Mouse (Mus musculus): ENCODE results near the gene Cers5. TPM values are rescaled to one million over a fixed set of nuclear protein-coding genes. Genes with fewer than 3 reads are reported as not detected.

The Cers5 gene
- polyA plus RNA-seq, 1 experiment = 101 TPM

DNA sequence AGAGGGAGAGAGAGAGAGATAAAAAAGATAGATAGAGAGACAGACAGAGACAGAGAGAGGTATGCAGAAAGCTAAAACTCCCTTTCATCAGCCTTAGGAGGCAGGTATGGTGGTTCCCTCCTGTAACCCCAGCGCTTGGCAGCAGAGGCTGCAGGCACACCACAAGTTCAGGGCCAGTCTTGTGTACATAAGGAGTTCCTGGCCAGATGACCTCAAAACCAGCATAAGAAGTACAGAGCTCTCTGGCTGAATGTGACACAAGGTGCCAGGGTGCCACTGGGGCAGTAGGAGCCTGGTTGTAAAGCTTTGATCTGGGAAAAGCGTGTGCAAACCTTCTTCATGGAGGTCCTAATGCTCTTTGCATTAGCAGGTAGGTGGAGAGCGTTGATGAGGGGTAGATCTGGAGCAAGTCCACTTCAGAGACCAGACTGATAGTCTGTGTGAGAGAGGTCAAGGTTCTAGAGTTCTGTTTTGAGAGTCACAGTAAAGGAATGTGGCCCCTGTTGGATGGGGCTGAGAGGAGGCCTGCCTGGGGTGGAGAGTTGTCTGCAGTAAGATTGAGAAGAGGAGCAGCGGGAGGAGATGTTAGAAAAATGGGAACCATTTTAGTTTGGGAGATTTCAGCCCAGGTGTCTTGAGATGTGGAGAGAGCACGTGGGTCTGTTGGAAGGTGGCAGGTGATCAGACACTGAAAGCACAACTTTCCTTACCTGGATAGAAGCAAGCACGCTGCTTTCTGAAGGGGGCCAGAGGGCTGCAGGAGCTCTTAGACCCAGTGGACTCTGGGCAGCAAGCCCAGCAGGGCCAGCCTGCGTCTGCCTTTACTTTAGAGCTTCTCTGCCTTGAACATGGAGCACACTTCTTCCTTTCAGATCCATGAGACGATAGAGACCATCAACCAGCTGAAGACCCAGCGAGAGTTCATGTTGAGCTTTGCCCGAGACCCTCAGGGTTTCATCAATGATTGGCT, 62.2 kb downstream of the Cers5 start:
- peaks cover 97% of the 10 kb centered on the region for H3K36me3 ChIP-seq (ENCODE audit: control insufficient read depth, insufficient read depth)
- no peaks in the 10 kb centered on the region for H3K79me3 ChIP-seq (ENCODE audit: low read depth)
- H3ac ChIP-seq (ENCODE audit: control insufficient read depth, insufficient read length, low read depth) = no peak overlapping the region
- H3K27me3 ChIP-seq (ENCODE audit: control insufficient read depth, insufficient read depth, insufficient read length) = no peaks in the 10 kb centered on the region
- TF ChIP-seq CEBPB (IDR thresholded peaks at IDR 0.05; ENCODE audit: low read depth) = no peak
- no peak for TF ChIP-seq FOSL1 (IDR thresholded peaks at IDR 0.05; ENCODE audit: insufficient read depth, low read length, poor library complexity, severe bottlenecking)
- TF ChIP-seq USF1 (IDR thresholded peaks at IDR 0.05; ENCODE audit: low read depth) = no peak
- no peak for TF ChIP-seq MAX (IDR thresholded peaks at IDR 0.05)
- TF ChIP-seq CTCF (IDR thresholded peaks at IDR 0.05; ENCODE audit: control insufficient read depth, insufficient read depth, insufficient read length) = no peak
- TF ChIP-seq MYOG (IDR thresholded peaks at IDR 0.05; ENCODE audit: control insufficient read depth, extremely low read depth, insufficient read length) = no peak
- no peak for TF ChIP-seq MYOD1 (IDR thresholded peaks at IDR 0.05; ENCODE audit: control insufficient read depth, insufficient read length, low read depth)
- H3K4me3 ChIP-seq (ENCODE audit: insufficient read depth, poor library complexity, severe bottlenecking) = no peak overlapping the region
- H3K79me2 ChIP-seq (ENCODE audit: control insufficient read depth, insufficient read depth) = no peaks in the 10 kb centered on the region

DNA sequence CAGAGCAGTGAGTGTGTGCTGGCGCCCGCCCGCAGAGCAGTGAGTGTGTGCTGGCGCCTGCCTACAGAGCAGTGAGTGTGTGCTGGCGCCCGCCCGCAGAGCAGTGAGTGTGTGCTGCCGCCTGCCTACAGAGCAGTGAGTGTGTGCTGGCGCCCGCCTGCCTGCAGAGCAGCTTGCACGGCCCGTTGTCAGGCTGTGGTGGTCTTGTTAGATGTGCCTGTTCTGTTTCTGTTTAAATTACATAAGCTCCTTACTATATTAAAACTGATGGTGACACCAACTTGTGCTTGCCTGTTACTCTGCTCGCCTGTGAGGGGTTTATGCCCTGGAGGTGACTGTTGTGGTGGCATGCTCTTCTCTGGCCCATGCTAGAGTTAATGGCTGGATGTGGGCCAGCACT, 64.5 kb downstream of the Cers5 start:
- no peak for TF ChIP-seq USF1 (IDR thresholded peaks at IDR 0.05; ENCODE audit: low read depth)
- no peak for TF ChIP-seq MAX (IDR thresholded peaks at IDR 0.05)
- no peak for TF ChIP-seq FOSL1 (IDR thresholded peaks at IDR 0.05; ENCODE audit: insufficient read depth, low read length, poor library complexity, severe bottlenecking)
- no peak for TF ChIP-seq MYOG (IDR thresholded peaks at IDR 0.05; ENCODE audit: control insufficient read depth, extremely low read depth, insufficient read length)
- no peak for TF ChIP-seq CEBPB (IDR thresholded peaks at IDR 0.05; ENCODE audit: low read depth)
- TF ChIP-seq CTCF (IDR thresholded peaks at IDR 0.05; ENCODE audit: control insufficient read depth, insufficient read depth, insufficient read length) = no peak
- no peak for TF ChIP-seq MYOD1 (IDR thresholded peaks at IDR 0.05; ENCODE audit: control insufficient read depth, insufficient read length, low read depth)
- H3K79me3 ChIP-seq (ENCODE audit: low read depth) = peaks cover 5% of the 10 kb centered on the region
- H3ac ChIP-seq (ENCODE audit: control insufficient read depth, insufficient read length, low read depth) = no peak overlapping the region
- H3K4me3 ChIP-seq (ENCODE audit: insufficient read depth, poor library complexity, severe bottlenecking) = no peak overlapping the region
- peaks cover 95% of the 10 kb centered on the region for H3K36me3 ChIP-seq (ENCODE audit: control insufficient read depth, insufficient read depth)
- H3K79me2 ChIP-seq (ENCODE audit: control insufficient read depth, insufficient read depth) = peaks cover 13% of the 10 kb centered on the region
- no peaks in the 10 kb centered on the region for H3K27me3 ChIP-seq (ENCODE audit: control insufficient read depth, insufficient read depth, insufficient read length)

DNA sequence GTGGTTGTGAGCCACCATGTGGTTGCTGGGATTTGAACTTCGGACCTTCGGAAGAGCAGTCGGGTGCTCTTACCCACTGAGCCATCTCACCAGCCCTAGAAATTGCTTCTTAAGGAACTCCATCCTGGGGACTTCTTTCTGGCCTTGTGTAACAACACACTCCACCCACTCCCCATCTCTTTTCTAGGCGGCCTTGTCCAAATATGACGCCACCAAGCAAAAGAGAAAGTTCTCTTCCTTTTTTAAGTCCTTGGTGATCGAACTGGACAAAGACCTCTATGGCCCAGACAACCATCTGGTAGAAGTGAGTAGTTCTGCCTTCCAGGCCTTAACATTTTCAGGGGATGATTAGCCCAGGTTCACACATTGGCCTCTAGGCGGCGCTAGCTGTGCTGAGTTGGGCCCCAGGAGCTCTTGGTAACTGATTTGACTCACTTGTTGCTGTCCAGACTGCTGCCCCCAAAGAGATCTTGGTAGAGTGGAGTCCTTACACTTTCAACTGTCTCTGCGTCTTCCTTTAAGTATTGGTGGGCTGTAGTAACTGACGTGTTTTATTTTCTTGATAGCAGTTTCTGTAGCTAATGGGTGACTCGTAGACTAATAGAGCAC, 67.1 kb downstream of the Cers5 start, which contains the start of gene Gm17349:
Gene Gm17349 (minus strand): TSS at position 51 of the 609 bp plus-strand sequence.
- Histone ChIP-seq H3K4me3 (ENCODE audit: insufficient read depth, poor library complexity, severe bottlenecking) (no peak within 1 kb of the TSS), H3K36me3 (ENCODE audit: control insufficient read depth, insufficient read depth) (peaks cover 69% of the 10 kb centered on the region), H3ac (ENCODE audit: control insufficient read depth, insufficient read length, low read depth) (no peak within 1 kb of the TSS), H3K79me2 (ENCODE audit: control insufficient read depth, insufficient read depth) (peaks cover 39% of the 10 kb centered on the region), H3K27me3 (ENCODE audit: control insufficient read depth, insufficient read depth, insufficient read length) (no peaks in the 10 kb centered on the region), H3K79me3 (ENCODE audit: low read depth) (peaks cover 11% of the 10 kb centered on the region)
- TF ChIP-seq CTCF (IDR thresholded peaks at IDR 0.05; ENCODE audit: control insufficient read depth, insufficient read depth, insufficient read length) = peak; percentile 76
- no peak for TF ChIP-seq USF1 (IDR thresholded peaks at IDR 0.05; ENCODE audit: low read depth)

- no peak overlapping the region for H3ac ChIP-seq (ENCODE audit: control insufficient read depth, insufficient read length, low read depth)
- H3K79me2 ChIP-seq (ENCODE audit: control insufficient read depth, insufficient read depth) = peaks cover 43% of the 10 kb centered on the region
- H3K79me3 ChIP-seq (ENCODE audit: low read depth) = peaks cover 11% of the 10 kb centered on the region
- no peak for TF ChIP-seq CTCF (IDR thresholded peaks at IDR 0.05; ENCODE audit: control insufficient read depth, insufficient read depth, insufficient read length)
- no peak for TF ChIP-seq MYOG (IDR thresholded peaks at IDR 0.05; ENCODE audit: control insufficient read depth, extremely low read depth, insufficient read length)
- TF ChIP-seq USF1 (IDR thresholded peaks at IDR 0.05; ENCODE audit: low read depth) = no peak
- no peak for TF ChIP-seq MYOD1 (IDR thresholded peaks at IDR 0.05; ENCODE audit: control insufficient read depth, insufficient read length, low read depth)
- no peak for TF ChIP-seq MAX (IDR thresholded peaks at IDR 0.05)
- TF ChIP-seq CEBPB (IDR thresholded peaks at IDR 0.05; ENCODE audit: low read depth) = no peak
- TF ChIP-seq FOSL1 (IDR thresholded peaks at IDR 0.05; ENCODE audit: insufficient read depth, low read length, poor library complexity, severe bottlenecking) = no peak
- H3K4me3 ChIP-seq (ENCODE audit: insufficient read depth, poor library complexity, severe bottlenecking) = no peak overlapping the region
- H3K27me3 ChIP-seq (ENCODE audit: control insufficient read depth, insufficient read depth, insufficient read length) = no peaks in the 10 kb centered on the region
- H3K36me3 ChIP-seq (ENCODE audit: control insufficient read depth, insufficient read depth) = peaks cover 63% of the 10 kb centered on the region
These were observed 67.8 kb downstream of the Cers5 start for GRCm38 (mm10) chr15:99704881-99705280.

- Histone ChIP-seq H3ac (ENCODE audit: control insufficient read depth, insufficient read length, low read depth) (no peak overlapping the region), H3K4me3 (ENCODE audit: insufficient read depth, poor library complexity, severe bottlenecking) (no peak overlapping the region), H3K79me3 (ENCODE audit: low read depth) (peaks cover 11% of the 10 kb centered on the region), H3K79me2 (ENCODE audit: control insufficient read depth, insufficient read depth) (peaks cover 43% of the 10 kb centered on the region), H3K27me3 (ENCODE audit: control insufficient read depth, insufficient read depth, insufficient read length) (no peaks in the 10 kb centered on the region), H3K36me3 (ENCODE audit: control insufficient read depth, insufficient read depth) (peaks cover 55% of the 10 kb centered on the region)
- TF ChIP-seq MAX (IDR thresholded peaks at IDR 0.05) (no peak), CTCF (IDR thresholded peaks at IDR 0.05; ENCODE audit: control insufficient read depth, insufficient read depth, insufficient read length) (no peak), MYOG (IDR thresholded peaks at IDR 0.05; ENCODE audit: control insufficient read depth, extremely low read depth, insufficient read length) (no peak), USF1 (IDR thresholded peaks at IDR 0.05; ENCODE audit: low read depth) (no peak), MYOD1 (IDR thresholded peaks at IDR 0.05; ENCODE audit: control insufficient read depth, insufficient read length, low read depth) (no peak), FOSL1 (IDR thresholded peaks at IDR 0.05; ENCODE audit: insufficient read depth, low read length, poor library complexity, severe bottlenecking) (no peak), CEBPB (IDR thresholded peaks at IDR 0.05; ENCODE audit: low read depth) (no peak)
These were observed 68.5 kb downstream of the Cers5 start for GRCm38 (mm10) chr15:99704041-99704681.
